Mouse (Mus musculus): ENCODE data around the gene Pea15a. TPM values are rescaled to one million over a fixed set of nuclear protein-coding genes. Genes with fewer than 3 reads are reported as not detected.

Gene Pea15a
- polyA plus RNA-seq, 1 experiment from 2014 or later = 525 TPM

DNA sequence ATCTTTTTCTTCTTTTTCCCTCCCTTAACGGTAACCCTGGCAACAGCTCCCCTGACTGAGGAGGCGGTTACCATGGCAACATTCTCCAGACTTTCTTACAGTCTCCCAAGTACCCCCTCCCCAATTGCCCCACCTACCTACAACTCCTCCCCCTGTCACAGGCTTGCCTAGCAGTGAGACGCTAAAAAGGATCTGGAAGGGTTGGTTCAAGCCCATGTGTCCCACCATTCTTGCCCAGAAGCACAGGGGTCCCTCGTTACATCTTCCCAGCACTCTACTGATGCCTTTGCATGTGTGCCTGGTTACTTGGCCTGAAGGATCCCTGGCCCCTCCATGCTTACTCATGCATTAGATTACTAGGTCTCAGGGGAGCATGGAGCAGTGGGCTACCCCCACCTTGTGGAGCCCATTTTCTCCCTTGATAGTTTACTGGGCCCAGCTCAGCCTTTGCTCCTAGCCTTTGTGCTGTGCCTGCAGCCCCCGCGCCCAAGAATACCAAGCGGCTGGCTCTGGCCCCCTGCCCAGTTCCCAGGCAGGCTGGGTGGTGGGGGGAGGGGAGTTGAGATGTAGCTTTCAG, 5.6 kb downstream of the Pea15a start:
- peak; percentile 61 for ATAC-seq
- Histone ChIP-seq H3K36me3 (ENCODE audit: control insufficient read depth, insufficient read depth, low read length) (peaks cover 21% of the 10 kb centered on the region), H3K4me3 (ENCODE audit: low read depth, low read length) (peak overlapping the region; percentile 13; the same call in 1 of the 2 replicates), H3K9ac (ENCODE audit: low read depth, low read length) (peak overlapping the region; percentile 52; the same call in 1 of the 2 replicates), H3K27me3 (ENCODE audit: control insufficient read depth, insufficient read depth, low read depth, low read length) (no peaks in the 10 kb centered on the region), H3K9me3 (replicated peaks; ENCODE audit: control insufficient read depth, low read length, poor library complexity, severe bottlenecking) (no peaks in the 10 kb centered on the region), H3K27ac (ENCODE audit: low read length) (peak overlapping the region; percentile 96), H3K4me1 (ENCODE audit: control insufficient read depth, insufficient read depth, low read length) (peaks cover 58% of the 10 kb centered on the region), H3K4me2 (ENCODE audit: low read length) (peak overlapping the region; percentile 93)
- WGBS = 9% methylated on average over 6 of the region's 7 CpGs

DNA sequence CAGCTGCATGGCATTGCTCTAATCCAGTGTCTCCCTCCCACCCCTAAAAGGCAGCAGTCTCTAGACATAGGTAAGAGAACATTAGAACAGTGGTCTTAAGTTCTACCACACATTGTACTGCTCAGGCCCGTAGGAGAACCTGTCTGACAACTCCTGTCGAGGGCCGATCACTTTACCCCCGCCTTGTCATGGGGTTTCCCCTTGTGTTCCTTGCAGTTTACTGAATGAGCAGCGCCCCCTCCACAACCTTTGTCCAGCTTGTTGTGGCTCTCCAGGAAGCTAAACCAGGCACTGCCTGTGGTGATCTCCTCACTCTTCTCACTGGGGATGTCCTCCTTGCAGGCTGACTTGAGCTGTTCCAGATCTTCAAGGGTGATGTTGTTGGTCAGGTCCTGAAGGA, 6.4 kb downstream of the Pea15a start:
- Histone ChIP-seq H3K27ac (ENCODE audit: low read length) (peak overlapping the region; percentile 96), H3K4me2 (ENCODE audit: low read length) (peak overlapping the region; percentile 42), H3K9me3 (replicated peaks; ENCODE audit: control insufficient read depth, low read length, poor library complexity, severe bottlenecking) (no peaks in the 10 kb centered on the region), H3K36me3 (ENCODE audit: control insufficient read depth, insufficient read depth, low read length) (peaks cover 21% of the 10 kb centered on the region), H3K4me1 (ENCODE audit: control insufficient read depth, insufficient read depth, low read length) (peaks cover 53% of the 10 kb centered on the region), H3K4me3 (ENCODE audit: low read depth, low read length) (no peak overlapping the region), H3K9ac (ENCODE audit: low read depth, low read length) (0 out of 2 replicates have a peak overlapping the region, but pooled peaks have one; percentile 23), H3K27me3 (ENCODE audit: control insufficient read depth, insufficient read depth, low read depth, low read length) (no peaks in the 10 kb centered on the region)
- WGBS = 79% methylated on average over 5 of the region's 5 CpGs
- ATAC-seq = no peak

DNA sequence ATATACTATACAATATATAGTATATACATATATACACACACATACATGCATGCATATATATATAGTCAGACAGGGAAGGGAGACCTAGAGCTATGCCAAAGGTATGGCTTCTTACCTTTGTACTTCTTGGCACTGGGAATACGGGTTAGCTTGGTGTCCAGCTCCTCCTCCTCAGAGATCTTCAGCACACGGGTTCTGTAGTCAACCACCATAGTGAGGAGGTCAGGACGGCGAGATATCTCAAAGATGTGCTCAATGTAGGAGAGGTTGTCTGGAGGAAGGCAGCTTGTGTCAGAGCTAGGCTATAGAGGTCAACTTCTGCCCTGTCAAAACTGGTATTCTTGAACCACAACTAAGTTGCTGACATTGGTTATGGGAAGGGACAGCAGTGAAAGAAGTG, 7.6 kb downstream of the Pea15a start:
- Histone ChIP-seq H3K27me3 (ENCODE audit: control insufficient read depth, insufficient read depth, low read depth, low read length) (no peaks in the 10 kb centered on the region), H3K4me3 (ENCODE audit: low read depth, low read length) (no peak overlapping the region), H3K9ac (ENCODE audit: low read depth, low read length) (no peak overlapping the region), H3K4me2 (ENCODE audit: low read length) (no peak overlapping the region), H3K36me3 (ENCODE audit: control insufficient read depth, insufficient read depth, low read length) (peaks cover 21% of the 10 kb centered on the region), H3K27ac (ENCODE audit: low read length) (no peak overlapping the region), H3K9me3 (replicated peaks; ENCODE audit: control insufficient read depth, low read length, poor library complexity, severe bottlenecking) (no peaks in the 10 kb centered on the region), H3K4me1 (ENCODE audit: control insufficient read depth, insufficient read depth, low read length) (peaks cover 44% of the 10 kb centered on the region)
- WGBS = 89% methylated on average over 4 of the region's 4 CpGs
- no peak for ATAC-seq

DNA sequence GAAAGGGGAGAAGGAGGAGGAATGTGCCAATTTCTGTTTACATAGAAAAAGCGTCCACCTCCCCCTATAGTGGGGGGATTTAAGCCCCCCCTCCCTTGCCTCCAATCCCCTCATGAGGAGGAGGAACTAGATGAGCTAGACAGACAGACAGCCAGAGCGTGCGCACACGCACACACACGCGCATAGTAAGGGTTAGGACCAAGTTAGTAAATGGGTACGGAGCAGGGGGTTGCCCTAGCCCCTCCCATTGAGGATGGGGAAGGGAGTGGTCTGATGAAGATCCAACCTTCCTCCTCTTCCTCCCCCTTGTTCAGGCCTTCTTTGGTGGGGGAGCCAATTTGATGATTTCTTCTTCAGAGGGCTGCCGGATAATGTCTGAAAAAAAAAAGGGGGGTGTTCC, 8.3 kb downstream of the Pea15a start:
- H3K9me3 ChIP-seq (replicated peaks; ENCODE audit: control insufficient read depth, low read length, poor library complexity, severe bottlenecking) = no peaks in the 10 kb centered on the region
- no peaks in the 10 kb centered on the region for H3K27me3 ChIP-seq (ENCODE audit: control insufficient read depth, insufficient read depth, low read depth, low read length)
- ATAC-seq = no peak
- H3K4me1 ChIP-seq (ENCODE audit: control insufficient read depth, insufficient read depth, low read length) = peaks cover 37% of the 10 kb centered on the region
- no peak overlapping the region for H3K4me2 ChIP-seq (ENCODE audit: low read length)
- H3K4me3 ChIP-seq (ENCODE audit: low read depth, low read length) = no peak overlapping the region
- H3K9ac ChIP-seq (ENCODE audit: low read depth, low read length) = no peak overlapping the region
- WGBS = 85% methylated on average over 8 of the region's 8 CpGs
- H3K27ac ChIP-seq (ENCODE audit: low read length) = no peak overlapping the region
- peaks cover 25% of the 10 kb centered on the region for H3K36me3 ChIP-seq (ENCODE audit: control insufficient read depth, insufficient read depth, low read length)

DNA sequence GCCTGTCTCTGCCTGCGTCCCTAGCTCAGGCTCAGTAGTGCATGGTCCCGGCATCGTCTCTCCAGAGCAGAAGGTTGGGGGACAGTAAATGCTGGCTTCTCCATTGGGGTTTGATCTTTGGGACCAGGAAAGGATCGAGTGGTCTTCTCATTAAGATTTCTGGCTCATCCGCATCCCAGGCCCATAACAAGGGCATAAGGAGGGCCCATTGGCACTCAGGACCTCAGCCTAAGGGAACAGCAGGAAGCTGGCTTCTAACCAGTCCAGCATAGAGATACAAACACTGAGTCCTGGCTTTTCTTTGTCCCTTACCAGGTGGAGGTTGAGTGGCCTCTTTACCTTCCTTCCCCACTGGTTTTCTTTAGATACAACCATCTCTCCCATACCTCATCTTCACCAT, 8.8 kb downstream of the Pea15a start:
- no peak overlapping the region for H3K4me2 ChIP-seq (ENCODE audit: low read length)
- H3K4me3 ChIP-seq (ENCODE audit: low read depth, low read length) = no peak overlapping the region
- peaks cover 25% of the 10 kb centered on the region for H3K36me3 ChIP-seq (ENCODE audit: control insufficient read depth, insufficient read depth, low read length)
- WGBS = 73% methylated on average over 5 of the region's 5 CpGs
- no peak overlapping the region for H3K27ac ChIP-seq (ENCODE audit: low read length)
- no peak for ATAC-seq
- no peaks in the 10 kb centered on the region for H3K27me3 ChIP-seq (ENCODE audit: control insufficient read depth, insufficient read depth, low read depth, low read length)
- H3K9me3 ChIP-seq (replicated peaks; ENCODE audit: control insufficient read depth, low read length, poor library complexity, severe bottlenecking) = no peaks in the 10 kb centered on the region
- peaks cover 32% of the 10 kb centered on the region for H3K4me1 ChIP-seq (ENCODE audit: control insufficient read depth, insufficient read depth, low read length)
- no peak overlapping the region for H3K9ac ChIP-seq (ENCODE audit: low read depth, low read length)

DNA sequence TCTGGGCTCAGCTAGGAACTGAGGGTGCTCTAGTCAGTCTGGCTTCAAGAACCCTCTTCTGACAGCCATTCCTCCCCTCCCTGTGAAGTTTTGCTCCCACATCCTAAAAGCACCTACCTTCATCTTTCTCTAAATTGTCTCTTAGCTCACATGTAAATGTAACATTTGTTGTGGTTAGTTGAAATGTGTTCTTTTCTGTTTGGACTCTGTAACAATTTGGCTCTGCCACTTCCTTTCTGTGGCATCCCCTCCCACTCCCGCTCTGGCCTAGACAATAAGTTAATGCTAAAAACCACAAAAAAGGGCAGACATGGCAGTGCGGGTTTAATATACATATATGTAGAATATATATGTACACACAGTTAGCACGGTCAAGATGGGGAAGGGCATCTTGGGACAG, 9.5 kb downstream of the Pea15a start:
- ATAC-seq = no peak
- no peaks in the 10 kb centered on the region for H3K9me3 ChIP-seq (replicated peaks; ENCODE audit: control insufficient read depth, low read length, poor library complexity, severe bottlenecking)
- H3K4me3 ChIP-seq (ENCODE audit: low read depth, low read length) = no peak overlapping the region
- 89% methylated on average over 3 of the region's 3 CpGs for WGBS
- no peak overlapping the region for H3K4me2 ChIP-seq (ENCODE audit: low read length)
- peaks cover 25% of the 10 kb centered on the region for H3K36me3 ChIP-seq (ENCODE audit: control insufficient read depth, insufficient read depth, low read length)
- no peak overlapping the region for H3K27ac ChIP-seq (ENCODE audit: low read length)
- H3K9ac ChIP-seq (ENCODE audit: low read depth, low read length) = no peak overlapping the region
- H3K4me1 ChIP-seq (ENCODE audit: control insufficient read depth, insufficient read depth, low read length) = peaks cover 25% of the 10 kb centered on the region
- no peaks in the 10 kb centered on the region for H3K27me3 ChIP-seq (ENCODE audit: control insufficient read depth, insufficient read depth, low read depth, low read length)

DNA sequence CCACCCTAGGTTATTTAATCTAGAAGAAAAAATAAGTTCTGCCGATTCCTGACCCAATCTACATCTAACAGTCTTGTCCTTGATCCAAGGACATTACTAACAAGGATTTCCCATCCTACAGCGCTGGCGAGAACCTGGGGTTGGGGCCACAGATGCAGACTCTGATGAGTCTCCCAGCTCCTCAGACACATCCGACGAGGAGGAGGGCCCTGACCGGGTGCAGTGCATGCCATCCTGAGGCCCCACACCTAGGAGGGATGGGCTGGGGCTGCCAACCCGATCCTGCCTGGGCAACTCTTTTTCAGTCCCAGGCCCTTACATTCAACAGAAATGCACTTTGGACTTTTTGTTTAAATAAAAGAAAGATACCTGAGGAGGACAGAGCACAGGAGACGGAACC, 12.2 kb downstream of the Pea15a start:
- H3K27me3 ChIP-seq (ENCODE audit: control insufficient read depth, insufficient read depth, low read depth, low read length) = no peaks in the 10 kb centered on the region
- H3K9ac ChIP-seq (ENCODE audit: low read depth, low read length) = no peak overlapping the region
- no peaks in the 10 kb centered on the region for H3K4me1 ChIP-seq (ENCODE audit: control insufficient read depth, insufficient read depth, low read length)
- H3K9me3 ChIP-seq (replicated peaks; ENCODE audit: control insufficient read depth, low read length, poor library complexity, severe bottlenecking) = no peaks in the 10 kb centered on the region
- no peak overlapping the region for H3K4me3 ChIP-seq (ENCODE audit: low read depth, low read length)
- 75% methylated on average over 8 of the region's 8 CpGs for WGBS
- no peak overlapping the region for H3K27ac ChIP-seq (ENCODE audit: low read length)
- H3K36me3 ChIP-seq (ENCODE audit: control insufficient read depth, insufficient read depth, low read length) = peaks cover 19% of the 10 kb centered on the region
- no peak overlapping the region for H3K4me2 ChIP-seq (ENCODE audit: low read length)
- ATAC-seq = no peak

DNA sequence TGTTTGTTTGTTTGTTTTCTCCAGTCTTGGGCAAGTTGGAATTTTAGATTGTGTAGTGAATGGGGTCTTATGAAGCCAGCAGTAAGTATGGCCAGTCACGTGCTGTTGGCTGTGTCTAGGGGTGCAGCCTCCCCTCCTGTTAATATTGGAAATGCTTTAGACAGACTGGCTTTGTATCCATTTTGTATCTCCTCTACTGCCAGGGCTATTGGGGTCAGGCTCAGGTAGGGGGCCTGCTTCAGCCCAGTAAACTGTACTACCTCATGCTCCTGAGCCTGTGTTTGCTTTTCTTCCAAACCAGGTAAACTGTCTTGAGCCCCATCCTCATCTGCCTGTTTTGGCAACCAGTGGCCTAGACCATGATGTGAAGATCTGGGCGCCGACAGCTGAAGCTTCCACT, 14.4 kb downstream of the Pea15a start:
- no peak for ATAC-seq
- WGBS = 89% methylated on average over 3 of the region's 3 CpGs
- no peak overlapping the region for H3K4me3 ChIP-seq (ENCODE audit: low read depth, low read length)
- no peaks in the 10 kb centered on the region for H3K9me3 ChIP-seq (replicated peaks; ENCODE audit: control insufficient read depth, low read length, poor library complexity, severe bottlenecking)
- H3K9ac ChIP-seq (ENCODE audit: low read depth, low read length) = no peak overlapping the region
- H3K4me1 ChIP-seq (ENCODE audit: control insufficient read depth, insufficient read depth, low read length) = no peaks in the 10 kb centered on the region
- H3K4me2 ChIP-seq (ENCODE audit: low read length) = no peak overlapping the region
- H3K36me3 ChIP-seq (ENCODE audit: control insufficient read depth, insufficient read depth, low read length) = peaks cover 8% of the 10 kb centered on the region
- H3K27me3 ChIP-seq (ENCODE audit: control insufficient read depth, insufficient read depth, low read depth, low read length) = no peaks in the 10 kb centered on the region
- no peak overlapping the region for H3K27ac ChIP-seq (ENCODE audit: low read length)

DNA sequence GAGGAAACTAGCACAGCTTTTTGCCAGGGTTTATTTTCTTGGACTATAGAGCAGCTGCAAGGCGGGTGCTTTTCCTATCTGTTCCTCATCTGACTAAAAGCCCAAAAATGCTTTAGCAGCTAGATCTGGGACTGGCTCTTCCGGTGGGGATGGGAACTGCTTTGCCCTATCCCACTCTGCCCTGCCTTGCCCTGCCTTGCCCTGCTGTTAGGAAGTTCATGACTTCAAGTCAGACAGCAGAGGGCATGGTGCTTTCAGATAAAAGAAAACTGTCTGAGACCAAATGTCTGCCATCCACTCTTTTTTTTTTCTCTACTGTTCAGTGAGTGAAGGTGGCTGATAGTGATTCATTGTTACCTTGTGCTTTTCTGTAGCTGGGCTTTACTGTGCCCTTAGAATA, 15.0 kb downstream of the Pea15a start:
- Histone ChIP-seq H3K27ac (ENCODE audit: low read length) (no peak overlapping the region), H3K27me3 (ENCODE audit: control insufficient read depth, insufficient read depth, low read depth, low read length) (no peaks in the 10 kb centered on the region), H3K9ac (ENCODE audit: low read depth, low read length) (no peak overlapping the region), H3K4me3 (ENCODE audit: low read depth, low read length) (no peak overlapping the region), H3K36me3 (ENCODE audit: control insufficient read depth, insufficient read depth, low read length) (peaks cover 8% of the 10 kb centered on the region), H3K4me1 (ENCODE audit: control insufficient read depth, insufficient read depth, low read length) (no peaks in the 10 kb centered on the region), H3K9me3 (replicated peaks; ENCODE audit: control insufficient read depth, low read length, poor library complexity, severe bottlenecking) (no peaks in the 10 kb centered on the region), H3K4me2 (ENCODE audit: low read length) (no peak overlapping the region)
- WGBS = 85% methylated on average over 2 of the region's 2 CpGs
- no peak for ATAC-seq
